Mouse (Mus musculus) limb, embryonic 14.5 days (tissue): ENCODE measurements around the gene Abcc3. TPM values are rescaled to one million over a fixed set of nuclear protein-coding genes. Genes with fewer than 3 reads are reported as not detected.

ENCODE experiments used
- ATAC-seq: fragments of 200-750 bp; cut with Nextera tagmentation; 2 replicates; pipeline ENCODE4 v1.8.0; 2017; ENCODE audit warnings: low read depth, moderate number of reproducible peaks, moderate TSS enrichment; ENCODE audit not compliant: low FRiP score
- DNase-seq: peaks from one replicate; pipeline ENCODE4 v3.0.0-alpha.2; 2015; ENCODE audit warnings: low spot score
- H3K27ac ChIP-seq: fragments of 300-500 bp; sonication (generic); replicated peaks from 2 replicates; pipeline ENCODE4 v1.5.1; 2014; ENCODE audit warnings: low read depth, mild to moderate bottlenecking, low read length, moderate library complexity, mixed read lengths
- H3K27me3 ChIP-seq: fragments of 300-500 bp; sonication (generic); 2 replicates; pipeline ENCODE4 v1.6.1; 2014; ENCODE audit warnings: low read length, mixed read lengths; ENCODE audit not compliant: control insufficient read depth, insufficient read depth
- H3K36me3 ChIP-seq: fragments of 300-500 bp; sonication (generic); 2 replicates; pipeline ENCODE4 v1.6.1; 2014; ENCODE audit warnings: mild to moderate bottlenecking, low read length, moderate library complexity, mixed read lengths; ENCODE audit not compliant: control insufficient read depth, insufficient read depth
- H3K4me1 ChIP-seq: fragments of 300-500 bp; sonication (generic); 2 replicates; pipeline ENCODE4 v1.6.1; 2014; ENCODE audit warnings: antibody characterized with exemption, low read length, mixed read lengths; ENCODE audit not compliant: control insufficient read depth, insufficient read depth
- H3K4me2 ChIP-seq: fragments of 300-500 bp; sonication (generic); replicated peaks from 2 replicates; pipeline ENCODE4 v1.6.1; 2014; ENCODE audit warnings: low read depth, mild to moderate bottlenecking, low read length, moderate library complexity; ENCODE audit not compliant: severe bottlenecking
- H3K4me3 ChIP-seq: fragments of 300-500 bp; sonication (generic); replicated peaks from 2 replicates; pipeline ENCODE4 v1.5.1; 2014; ENCODE audit warnings: low read length
- H3K9ac ChIP-seq: fragments of 300-500 bp; sonication (generic); 2 replicates; pipeline ENCODE4 v1.6.1; 2014; ENCODE audit warnings: mild to moderate bottlenecking, low read depth, low read length, moderate library complexity; ENCODE audit not compliant: severe bottlenecking
- H3K9me3 ChIP-seq: fragments of 300-500 bp; sonication (generic); 2 replicates; pipeline ENCODE4 v1.6.1; 2016; ENCODE audit warnings: low read length; ENCODE audit not compliant: control insufficient read depth
- POLR2A ChIP-seq: fragments of 200-500 bp; IDR thresholded peaks from 2 replicates; pipeline ENCODE4 v1.8.0; 2012; ENCODE audit warnings: inconsistent platforms, mild to moderate bottlenecking, moderate library complexity, borderline replicate concordance; ENCODE audit not compliant: insufficient read depth, insufficient read length; ENCODE audit errors: extremely low read depth
- WGBS: fragments of 180-500 bp; shearing (Covaris S2); extraction: QIAGEN DNeasy Blood & Tissue Kit; methylation state at CpG from one replicate; pipeline ENCODE4 v1.1.7; 2014; 5-methylcytosine and 5-hydroxymethylcytosine counted together
- polyA plus RNA-seq, 2 experiments: library from polyadenylated mRNA; depleted of rRNA in 1 of 2; stranded (reverse) in 1 of 2; unstranded in 1 of 2; fragments of >200 nt; fragmentation: Nextera tagmentation in 1 of 2; extraction: Ambion mirVana in 1 of 2; gene quantifications; 2 replicates each; pipeline versions ENCODE4 v1.2.1 to v1.2.3; 2012 to 2014

The Abcc3 gene
- polyA plus RNA-seq, 2 experiments, result 1.0 to 1.3 TPM

DNA sequence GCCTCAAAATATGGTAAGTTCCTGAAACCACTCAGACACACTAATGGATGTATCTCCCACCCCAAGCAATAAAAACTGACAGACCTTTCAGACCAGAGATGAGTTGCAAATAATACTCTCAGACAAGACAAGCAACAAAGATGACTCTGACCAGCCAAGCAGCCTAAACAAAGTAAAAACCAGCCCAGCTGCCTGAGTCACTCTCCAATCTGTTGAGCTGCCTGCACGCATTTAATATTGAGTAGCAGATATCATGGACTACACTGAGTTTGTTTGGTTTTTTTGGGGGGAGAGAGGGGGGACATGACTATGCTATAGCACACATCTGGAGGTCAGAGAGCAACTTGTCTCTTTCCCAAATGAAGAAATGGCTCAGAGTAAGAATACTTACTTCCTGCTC is 77.5 kb downstream of the Abcc3 start:
- no peak overlapping the region for H3K4me3 ChIP-seq
- no peak for ATAC-seq
- no peak for TF ChIP-seq POLR2A
- H3K4me2 ChIP-seq, result no peak overlapping the region
- no peak overlapping the region for H3K9ac ChIP-seq
- WGBS, result 77% methylated on average over 1 of the region's 1 CpGs
- no peaks in the 10 kb centered on the region for H3K9me3 ChIP-seq
- no peaks in the 10 kb centered on the region for H3K36me3 ChIP-seq
- H3K4me1 ChIP-seq, result peaks cover 3% of the 10 kb centered on the region; the same call in 1 of the 2 replicates
- no peak for DNase-seq
- no peak overlapping the region for H3K27ac ChIP-seq
- no peaks in the 10 kb centered on the region for H3K27me3 ChIP-seq

DNA sequence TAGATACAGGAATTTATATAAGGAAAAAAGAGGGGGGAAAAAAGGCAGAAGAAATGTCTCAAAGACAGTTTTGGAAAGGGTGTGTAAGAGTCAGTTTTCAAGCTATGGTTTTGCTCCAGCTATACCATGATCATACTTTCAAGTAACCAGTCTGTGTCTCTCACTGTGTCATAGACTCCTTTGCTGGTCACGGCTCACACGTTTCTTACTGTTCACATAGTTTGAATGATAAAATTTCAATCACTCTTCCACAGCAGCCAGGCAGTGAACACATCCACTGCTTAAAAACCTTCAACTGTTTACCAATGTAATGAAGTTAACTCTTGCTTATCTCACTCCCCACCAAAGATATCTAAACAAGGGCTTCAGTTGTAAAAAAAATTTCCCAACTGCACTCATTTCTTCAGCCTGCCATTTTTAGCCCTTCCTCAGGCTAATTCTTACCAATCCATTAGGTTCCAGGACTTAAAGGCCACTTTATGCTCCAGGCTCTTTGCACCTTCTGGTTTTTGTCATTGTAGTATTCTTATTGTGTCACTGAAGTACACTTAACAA is 78.6 kb downstream of the Abcc3 start:
- Histone ChIP-seq H3K4me1 (peaks cover 3% of the 10 kb centered on the region; the same call in 1 of the 2 replicates), H3K27ac (no peak overlapping the region; the same call in 1 of the 2 replicates), H3K27me3 (no peaks in the 10 kb centered on the region), H3K36me3 (no peaks in the 10 kb centered on the region), H3K4me3 (no peak overlapping the region), H3K4me2 (no peak overlapping the region), H3K9ac (no peak overlapping the region), H3K9me3 (no peaks in the 10 kb centered on the region)
- 74% methylated on average over 2 of the region's 2 CpGs for WGBS
- DNase-seq (no peak), ATAC-seq (no peak)
- TF ChIP-seq POLR2A, result no peak

DNA sequence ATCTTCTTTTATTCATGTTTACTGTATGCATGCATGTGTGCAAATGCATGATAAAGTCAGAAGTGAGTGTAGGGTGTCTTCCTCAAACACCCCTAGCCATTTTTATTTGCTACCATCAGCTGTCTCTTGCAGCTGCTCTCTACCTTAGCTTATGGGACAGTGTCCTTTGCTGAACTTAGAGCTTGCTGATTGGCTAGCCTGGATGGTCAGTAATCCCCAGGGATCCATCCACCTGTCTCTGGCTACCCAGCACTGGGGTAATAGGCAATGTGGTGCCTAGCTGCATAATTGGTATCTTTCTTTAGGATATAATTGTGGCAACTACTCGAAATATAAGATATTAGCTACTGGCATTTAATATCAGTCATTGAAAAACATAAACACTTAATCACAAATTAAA is 80.1 kb downstream of the Abcc3 start:
- Histone ChIP-seq H3K4me1 (peaks cover 3% of the 10 kb centered on the region; the same call in 1 of the 2 replicates), H3K9me3 (no peaks in the 10 kb centered on the region), H3K4me2 (no peak overlapping the region), H3K27me3 (no peaks in the 10 kb centered on the region), H3K9ac (no peak overlapping the region), H3K27ac (no peak overlapping the region), H3K36me3 (0 out of 2 replicates have a peak, but pooled peaks cover 5% of the 10 kb centered on the region), H3K4me3 (no peak overlapping the region)
- WGBS, result 79% methylated on average over 1 of the region's 1 CpGs
- ATAC-seq, result no peak
- DNase-seq, result peak; percentile 33
- TF ChIP-seq POLR2A, result no peak

DNA sequence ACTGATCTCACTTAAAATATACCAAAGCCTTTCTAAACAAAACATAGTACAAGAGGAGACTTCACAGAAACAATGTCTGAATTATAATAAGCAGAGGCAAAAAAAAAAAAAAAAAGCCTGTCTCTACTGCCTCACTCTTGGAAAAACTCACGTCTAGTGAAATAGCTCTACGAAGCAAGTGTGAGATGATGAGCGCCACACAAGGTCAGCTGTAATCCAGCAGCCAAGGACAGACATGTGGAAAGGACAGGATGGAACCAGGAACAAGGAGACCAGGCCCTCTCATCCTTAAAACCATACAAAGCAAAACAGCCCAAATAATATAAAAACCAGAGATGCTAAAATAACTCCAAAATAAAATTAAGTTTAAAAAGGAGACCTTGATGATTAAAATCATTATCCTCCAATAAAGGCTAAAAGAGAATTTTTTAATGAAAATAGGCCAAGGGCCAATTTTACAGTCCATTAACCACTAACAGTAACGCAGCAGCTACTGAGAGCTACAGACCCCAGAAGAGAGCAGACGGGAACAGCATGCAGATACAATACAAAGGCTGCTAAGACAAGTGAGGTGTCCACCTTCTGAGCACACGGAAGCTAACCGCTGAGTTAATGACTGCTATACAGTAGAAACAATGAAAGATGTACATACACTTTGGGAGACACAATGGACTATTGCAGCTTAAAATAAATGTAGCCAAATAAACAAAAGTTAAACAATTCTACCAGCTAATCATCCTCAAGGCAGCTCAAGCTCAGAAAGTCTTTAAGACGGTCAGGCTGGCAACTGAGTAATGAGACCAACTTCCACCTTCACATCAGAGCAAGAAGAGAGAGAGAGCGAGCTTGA is 97.6 kb downstream of the Abcc3 start:
- H3K27me3 ChIP-seq, result no peaks in the 10 kb centered on the region
- ATAC-seq (no peak), DNase-seq (no peak)
- H3K4me2 ChIP-seq, result no peak overlapping the region
- no peaks in the 10 kb centered on the region for H3K9me3 ChIP-seq
- H3K9ac ChIP-seq, result no peak overlapping the region
- no peak overlapping the region for H3K4me3 ChIP-seq
- H3K27ac ChIP-seq, result no peak overlapping the region
- peaks cover 93% of the 10 kb centered on the region for H3K36me3 ChIP-seq
- H3K4me1 ChIP-seq, result no peaks in the 10 kb centered on the region
- TF ChIP-seq POLR2A, result no peak
- WGBS, result 85% methylated on average over 9 of the region's 9 CpGs

Other genes with a start within 250 kb of the Abcc3 start
- 28.4 and 29.7 TPM in 2 replicates for gene Tob1, start 181.5 kb downstream of the Abcc3 start, polyA plus RNA-seq (2012; rRNA removed)
- gene Tob1, start 181.5 kb downstream of the Abcc3 start, polyA plus RNA-seq (2014; fragmentation: Nextera tagmentation; extraction: Ambion mirVana), result 34.8 and 37.3 TPM in 2 replicates
- 19.9 and 25.1 TPM in 2 replicates for gene Wfikkn2, start 147.0 kb downstream of the Abcc3 start, polyA plus RNA-seq (2012; rRNA removed)
- 9.2 and 9.7 TPM in 2 replicates for gene Wfikkn2, start 147.0 kb downstream of the Abcc3 start, polyA plus RNA-seq (2014; fragmentation: Nextera tagmentation; extraction: Ambion mirVana)
- not detected in 2 replicates for gene Gm21885, start 111.1 kb downstream of the Abcc3 start, polyA plus RNA-seq (2012; rRNA removed)
- 0.44 and 0.84 TPM in 2 replicates for gene Gm21885, start 111.1 kb downstream of the Abcc3 start, polyA plus RNA-seq (2014; fragmentation: Nextera tagmentation; extraction: Ambion mirVana)
- gene Luc7l3, start 71.0 kb downstream of the Abcc3 start, polyA plus RNA-seq (2012; rRNA removed), result 94.1 and 138 TPM in 2 replicates
- gene Luc7l3, start 71.0 kb downstream of the Abcc3 start, polyA plus RNA-seq (2014; fragmentation: Nextera tagmentation; extraction: Ambion mirVana), result 96.9 and 104 TPM in 2 replicates
- 72.7 and 74.4 TPM in 2 replicates for gene Ankrd40, start 65.0 kb downstream of the Abcc3 start, polyA plus RNA-seq (2012; rRNA removed)
- 30.3 and 30.9 TPM in 2 replicates for gene Ankrd40, start 65.0 kb downstream of the Abcc3 start, polyA plus RNA-seq (2014; fragmentation: Nextera tagmentation; extraction: Ambion mirVana)
- 449 and 693 TPM in 2 replicates for gene Cacna1g, start 81.2 kb upstream of the Abcc3 start, polyA plus RNA-seq (2012; rRNA removed)
- 49.0 and 59.3 TPM in 2 replicates for gene Cacna1g, start 81.2 kb upstream of the Abcc3 start, polyA plus RNA-seq (2014; fragmentation: Nextera tagmentation; extraction: Ambion mirVana)
- gene Spata20, start 93.2 kb upstream of the Abcc3 start, polyA plus RNA-seq (2012; rRNA removed), result 0.16 and 0.29 TPM in 2 replicates
- 0.14 and 0.33 TPM in 2 replicates for gene Spata20, start 93.2 kb upstream of the Abcc3 start, polyA plus RNA-seq (2014; fragmentation: Nextera tagmentation; extraction: Ambion mirVana)
- gene Epn3, start 107.0 kb upstream of the Abcc3 start, polyA plus RNA-seq (2012; rRNA removed), result 3.0 and 3.6 TPM in 2 replicates
- gene Epn3, start 107.0 kb upstream of the Abcc3 start, polyA plus RNA-seq (2014; fragmentation: Nextera tagmentation; extraction: Ambion mirVana), result 3.5 and 4.3 TPM in 2 replicates
- gene Mycbpap, start 128.7 kb upstream of the Abcc3 start, polyA plus RNA-seq (2012; rRNA removed), result 2.5 and 2.6 TPM in 2 replicates
- 1.2 and 1.5 TPM in 2 replicates for gene Mycbpap, start 128.7 kb upstream of the Abcc3 start, polyA plus RNA-seq (2014; fragmentation: Nextera tagmentation; extraction: Ambion mirVana)
- gene Rsad1, start 156.3 kb upstream of the Abcc3 start, polyA plus RNA-seq (2012; rRNA removed), result 11.5 and 12.9 TPM in 2 replicates
- gene Rsad1, start 156.3 kb upstream of the Abcc3 start, polyA plus RNA-seq (2014; fragmentation: Nextera tagmentation; extraction: Ambion mirVana), result 2.2 and 3.9 TPM in 2 replicates
- 29.5 and 47.5 TPM in 2 replicates for gene Chad, start 172.1 kb upstream of the Abcc3 start, polyA plus RNA-seq (2012; rRNA removed)
- 17.0 and 18.2 TPM in 2 replicates for gene Chad, start 172.1 kb upstream of the Abcc3 start, polyA plus RNA-seq (2014; fragmentation: Nextera tagmentation; extraction: Ambion mirVana)
- 36.3 and 43.2 TPM in 2 replicates for gene Acsf2, start 208.9 kb upstream of the Abcc3 start, polyA plus RNA-seq (2012; rRNA removed)
- gene Acsf2, start 208.9 kb upstream of the Abcc3 start, polyA plus RNA-seq (2014; fragmentation: Nextera tagmentation; extraction: Ambion mirVana), result 9.5 and 10.7 TPM in 2 replicates
- 149 TPM in 2 replicates for gene Lrrc59, start 236.8 kb upstream of the Abcc3 start, polyA plus RNA-seq (2012; rRNA removed)
- 197 and 200 TPM in 2 replicates for gene Lrrc59, start 236.8 kb upstream of the Abcc3 start, polyA plus RNA-seq (2014; fragmentation: Nextera tagmentation; extraction: Ambion mirVana)